Mouse (Mus musculus): ENCODE measurements around the gene Pspn. TPM values are rescaled to one million over a fixed set of nuclear protein-coding genes. Genes with fewer than 3 reads are reported as not detected.

Gene Pspn
- total and polyA plus RNA-seq, 2 experiments from 2014 or later = 0.27 TPM; not detected in 1

DNA sequence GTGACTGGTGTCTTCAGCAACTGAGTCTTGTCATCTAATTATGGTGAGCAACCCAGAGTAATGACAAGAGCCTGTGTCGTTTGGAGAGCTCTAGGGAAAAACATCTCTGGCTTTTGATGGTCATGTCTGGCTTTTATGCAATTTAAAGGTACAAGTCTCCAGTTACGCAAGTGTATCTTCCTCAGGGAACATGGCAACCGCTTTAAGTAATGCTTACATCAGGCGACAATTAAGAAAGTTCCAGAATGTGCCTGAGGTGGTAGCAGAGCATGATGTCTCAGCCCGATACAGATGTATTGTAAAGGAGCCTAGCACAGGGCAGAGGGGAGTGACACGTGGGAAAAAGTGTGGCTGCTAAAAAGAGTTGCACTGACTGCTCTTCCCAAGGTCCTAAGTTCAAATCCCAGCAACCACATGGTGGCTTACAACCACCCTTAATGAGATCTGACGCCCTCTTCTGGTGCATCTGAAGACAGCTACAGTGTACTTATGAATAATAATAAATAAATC, 10.8 kb downstream of the Pspn start:
- Histone ChIP-seq H3K9me3 (replicated peaks; ENCODE audit: control insufficient read depth, low read length) (no peaks in the 10 kb centered on the region), H3K27ac (ENCODE audit: low read depth) (no peak overlapping the region), H3K9ac (replicated peaks; ENCODE audit: low read depth, low read length) (no peak overlapping the region), H3K4me1 (ENCODE audit: control insufficient read depth, insufficient read depth) (peaks cover 5% of the 10 kb centered on the region), H3K36me3 (replicated peaks; ENCODE audit: control insufficient read depth, insufficient read depth, low read length) (peaks cover 19% of the 10 kb centered on the region), H3K27me3 (ENCODE audit: control insufficient read depth, insufficient read depth, low read length) (no peaks in the 10 kb centered on the region), H3K4me2 (ENCODE audit: low read depth, low read length) (peak overlapping the region; percentile 93), H3K4me3 (ENCODE audit: low read depth, low read length) (peak overlapping the region; percentile 69; the same call in 1 of the 2 replicates)
- no peak for ATAC-seq (ENCODE audit: insufficient read depth, low read depth)
- no peak for DNase-seq (ENCODE audit: low spot score)
- WGBS = 70% methylated on average over 7 of the region's 7 CpGs
- TF ChIP-seq EP300 (IDR thresholded peaks at IDR 0.05; ENCODE audit: low read depth) (no peak), CTCF (IDR thresholded peaks at IDR 0.05; ENCODE audit: low read depth) (no peak)

DNA sequence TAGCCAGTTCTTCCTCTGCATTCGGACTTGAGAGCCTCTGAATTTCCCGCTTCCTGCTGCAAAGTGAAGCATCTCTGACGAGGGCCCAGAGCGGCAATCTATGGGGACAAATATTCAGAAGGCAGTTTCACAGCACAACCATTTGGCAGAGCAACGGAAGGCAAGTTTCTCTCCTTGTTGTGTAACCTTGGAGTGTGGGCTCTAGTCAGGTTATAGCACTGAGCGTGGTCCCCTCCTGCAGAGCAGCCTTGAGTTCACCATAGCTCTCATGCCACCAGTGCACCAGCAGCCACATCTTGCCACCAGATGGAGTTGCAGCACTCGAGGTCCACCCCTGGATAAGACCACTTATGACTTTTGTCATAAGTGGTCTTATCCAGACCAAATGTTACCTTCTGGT, 11.4 kb downstream of the Pspn start:
- Histone ChIP-seq H3K9ac (replicated peaks; ENCODE audit: low read depth, low read length) (no peak overlapping the region), H3K4me3 (ENCODE audit: low read depth, low read length) (no peak overlapping the region), H3K36me3 (replicated peaks; ENCODE audit: control insufficient read depth, insufficient read depth, low read length) (peaks cover 13% of the 10 kb centered on the region), H3K4me2 (ENCODE audit: low read depth, low read length) (no peak overlapping the region), H3K27me3 (ENCODE audit: control insufficient read depth, insufficient read depth, low read length) (no peaks in the 10 kb centered on the region), H3K9me3 (replicated peaks; ENCODE audit: control insufficient read depth, low read length) (no peaks in the 10 kb centered on the region), H3K4me1 (ENCODE audit: control insufficient read depth, insufficient read depth) (peaks cover 5% of the 10 kb centered on the region), H3K27ac (ENCODE audit: low read depth) (no peak overlapping the region)
- WGBS = 78% methylated on average over 7 of the region's 7 CpGs
- no peak for DNase-seq (ENCODE audit: low spot score)
- TF ChIP-seq EP300 (IDR thresholded peaks at IDR 0.05; ENCODE audit: low read depth) = no peak
- TF ChIP-seq CTCF (IDR thresholded peaks at IDR 0.05; ENCODE audit: low read depth) = no peak
- no peak for ATAC-seq (ENCODE audit: insufficient read depth, low read depth)

DNA sequence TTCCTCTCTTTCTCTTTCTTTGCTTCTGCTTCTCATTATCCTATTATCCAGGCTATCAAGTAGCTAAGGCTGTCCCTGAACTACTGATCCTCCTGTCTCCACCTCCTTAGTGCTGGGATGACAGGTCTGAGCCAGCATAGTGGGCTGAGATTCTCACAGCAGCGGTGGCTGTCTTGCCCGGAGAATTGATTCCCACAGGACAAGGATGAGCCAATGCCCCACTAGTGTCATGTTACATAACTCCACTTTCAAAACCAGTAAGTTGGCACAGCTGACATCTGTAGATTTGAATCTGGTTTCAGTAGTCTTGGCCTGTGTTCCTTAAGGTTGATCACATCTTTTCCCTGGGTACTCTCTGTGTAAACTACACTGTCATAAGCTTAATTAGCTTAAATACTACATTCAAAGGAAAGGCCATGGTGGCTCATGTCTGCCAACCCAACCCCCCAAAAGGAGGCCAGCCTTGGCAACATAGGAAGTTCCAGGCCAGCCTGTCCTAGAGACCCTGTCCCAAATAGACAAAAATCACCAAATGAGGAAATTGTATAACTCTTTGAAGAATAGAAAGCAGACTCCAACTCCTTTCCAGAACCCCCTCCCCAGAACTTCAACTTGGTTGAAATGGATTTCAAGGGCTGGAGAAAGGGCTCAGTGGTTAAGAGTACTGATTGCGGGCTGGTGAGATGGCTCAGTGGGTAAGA, 13.6 kb downstream of the Pspn start:
- TF ChIP-seq CTCF (IDR thresholded peaks at IDR 0.05; ENCODE audit: low read depth) (no peak), EP300 (IDR thresholded peaks at IDR 0.05; ENCODE audit: low read depth) (no peak)
- WGBS = 81% methylated on average over 3 of the region's 3 CpGs
- ATAC-seq (ENCODE audit: insufficient read depth, low read depth) = no peak

DNA sequence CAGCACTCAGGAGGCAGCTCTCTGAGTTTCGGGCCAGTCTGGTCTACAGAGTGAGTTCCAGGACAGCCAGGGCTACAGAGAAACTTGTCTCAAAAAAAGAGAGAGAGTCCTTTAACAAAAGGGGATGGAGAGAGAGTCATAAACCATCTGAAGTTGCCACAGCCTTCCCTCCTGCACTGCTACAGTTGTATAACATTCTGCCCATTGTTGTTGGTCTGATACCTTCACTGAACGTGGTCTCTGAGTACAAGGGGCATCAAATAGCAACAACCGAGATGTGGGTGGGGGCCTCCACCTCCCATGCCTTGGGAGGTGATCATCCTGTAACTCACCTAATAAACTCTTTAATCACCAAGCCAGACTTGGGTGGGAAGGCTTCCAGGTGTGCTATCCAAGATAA, 14.2 kb downstream of the Pspn start:
- DNase-seq (ENCODE audit: low spot score) (no peak), ATAC-seq (ENCODE audit: insufficient read depth, low read depth) (no peak)
- H3K36me3 ChIP-seq (replicated peaks; ENCODE audit: control insufficient read depth, insufficient read depth, low read length) = no peaks in the 10 kb centered on the region
- peaks cover 5% of the 10 kb centered on the region; the same call in 1 of the 2 replicates for H3K4me1 ChIP-seq (ENCODE audit: control insufficient read depth, insufficient read depth)
- H3K4me3 ChIP-seq (ENCODE audit: low read depth, low read length) = no peak overlapping the region
- no peak overlapping the region for H3K27ac ChIP-seq (ENCODE audit: low read depth)
- H3K9me3 ChIP-seq (replicated peaks; ENCODE audit: control insufficient read depth, low read length) = no peaks in the 10 kb centered on the region
- 62% methylated on average over 3 of the region's 3 CpGs for WGBS
- H3K9ac ChIP-seq (replicated peaks; ENCODE audit: low read depth, low read length) = no peak overlapping the region
- TF ChIP-seq EP300 (IDR thresholded peaks at IDR 0.05; ENCODE audit: low read depth) = no peak
- no peak for TF ChIP-seq CTCF (IDR thresholded peaks at IDR 0.05; ENCODE audit: low read depth)
- H3K4me2 ChIP-seq (ENCODE audit: low read depth, low read length) = no peak overlapping the region
- H3K27me3 ChIP-seq (ENCODE audit: control insufficient read depth, insufficient read depth, low read length) = no peaks in the 10 kb centered on the region

More for the DNA sequence above, 13.6 kb downstream of the Pspn start:
- Histone ChIP-seq H3K9ac (replicated peaks; ENCODE audit: low read depth, low read length) (no peak overlapping the region), H3K4me1 (ENCODE audit: control insufficient read depth, insufficient read depth) (peaks cover 5% of the 10 kb centered on the region), H3K4me3 (ENCODE audit: low read depth, low read length) (no peak overlapping the region), H3K36me3 (replicated peaks; ENCODE audit: control insufficient read depth, insufficient read depth, low read length) (no peaks in the 10 kb centered on the region), H3K4me2 (ENCODE audit: low read depth, low read length) (no peak overlapping the region), H3K27ac (ENCODE audit: low read depth) (no peak overlapping the region), H3K9me3 (replicated peaks; ENCODE audit: control insufficient read depth, low read length) (no peaks in the 10 kb centered on the region), H3K27me3 (ENCODE audit: control insufficient read depth, insufficient read depth, low read length) (no peaks in the 10 kb centered on the region)
- no peak for DNase-seq (ENCODE audit: low spot score)

DNA sequence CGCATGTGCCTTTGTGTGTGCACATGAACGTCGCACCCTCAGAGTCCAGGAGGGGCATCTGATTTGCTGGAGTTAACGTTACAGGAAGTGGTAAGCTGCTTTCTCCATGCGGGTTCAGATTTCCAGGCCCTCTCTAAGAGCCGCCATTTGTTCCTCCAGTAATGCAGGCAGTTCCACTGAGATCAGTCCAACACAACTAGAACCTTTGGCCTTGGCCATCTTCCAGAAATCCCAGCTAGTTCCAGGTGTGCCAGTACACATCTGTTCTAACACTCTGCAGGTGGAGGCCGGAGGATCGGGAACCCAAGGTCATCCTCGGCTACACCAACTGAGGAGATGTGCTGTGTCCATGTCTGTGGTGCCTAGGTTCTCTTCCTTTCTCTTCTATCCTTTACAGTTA, 14.9 kb downstream of the Pspn start:
- Histone ChIP-seq H3K4me1 (ENCODE audit: control insufficient read depth, insufficient read depth) (peaks cover 5% of the 10 kb centered on the region; the same call in 1 of the 2 replicates), H3K9ac (replicated peaks; ENCODE audit: low read depth, low read length) (no peak overlapping the region), H3K36me3 (replicated peaks; ENCODE audit: control insufficient read depth, insufficient read depth, low read length) (no peaks in the 10 kb centered on the region), H3K27me3 (ENCODE audit: control insufficient read depth, insufficient read depth, low read length) (no peaks in the 10 kb centered on the region), H3K4me2 (ENCODE audit: low read depth, low read length) (no peak overlapping the region), H3K4me3 (ENCODE audit: low read depth, low read length) (no peak overlapping the region), H3K27ac (ENCODE audit: low read depth) (no peak overlapping the region), H3K9me3 (replicated peaks; ENCODE audit: control insufficient read depth, low read length) (no peaks in the 10 kb centered on the region)
- 76% methylated on average over 9 of the region's 9 CpGs for WGBS
- TF ChIP-seq EP300 (IDR thresholded peaks at IDR 0.05; ENCODE audit: low read depth) (no peak), CTCF (IDR thresholded peaks at IDR 0.05; ENCODE audit: low read depth) (no peak)
- ATAC-seq (ENCODE audit: insufficient read depth, low read depth) (no peak), DNase-seq (ENCODE audit: low spot score) (no peak)

Measured in heart, postnatal 0 days (tissue).